Mouse (Mus musculus) CD4-positive, CD25-positive, alpha-beta regulatory T cell, adult 2 months (primary cell): ENCODE results near the gene Rasgrf1.

Experiments used
- DNase-seq: peaks from one replicate; pipeline ENCODE4 v3.0.0-alpha.2; 2012; ENCODE audit warnings: low read depth, low spot score

Rasgrf1 gene

DNA sequence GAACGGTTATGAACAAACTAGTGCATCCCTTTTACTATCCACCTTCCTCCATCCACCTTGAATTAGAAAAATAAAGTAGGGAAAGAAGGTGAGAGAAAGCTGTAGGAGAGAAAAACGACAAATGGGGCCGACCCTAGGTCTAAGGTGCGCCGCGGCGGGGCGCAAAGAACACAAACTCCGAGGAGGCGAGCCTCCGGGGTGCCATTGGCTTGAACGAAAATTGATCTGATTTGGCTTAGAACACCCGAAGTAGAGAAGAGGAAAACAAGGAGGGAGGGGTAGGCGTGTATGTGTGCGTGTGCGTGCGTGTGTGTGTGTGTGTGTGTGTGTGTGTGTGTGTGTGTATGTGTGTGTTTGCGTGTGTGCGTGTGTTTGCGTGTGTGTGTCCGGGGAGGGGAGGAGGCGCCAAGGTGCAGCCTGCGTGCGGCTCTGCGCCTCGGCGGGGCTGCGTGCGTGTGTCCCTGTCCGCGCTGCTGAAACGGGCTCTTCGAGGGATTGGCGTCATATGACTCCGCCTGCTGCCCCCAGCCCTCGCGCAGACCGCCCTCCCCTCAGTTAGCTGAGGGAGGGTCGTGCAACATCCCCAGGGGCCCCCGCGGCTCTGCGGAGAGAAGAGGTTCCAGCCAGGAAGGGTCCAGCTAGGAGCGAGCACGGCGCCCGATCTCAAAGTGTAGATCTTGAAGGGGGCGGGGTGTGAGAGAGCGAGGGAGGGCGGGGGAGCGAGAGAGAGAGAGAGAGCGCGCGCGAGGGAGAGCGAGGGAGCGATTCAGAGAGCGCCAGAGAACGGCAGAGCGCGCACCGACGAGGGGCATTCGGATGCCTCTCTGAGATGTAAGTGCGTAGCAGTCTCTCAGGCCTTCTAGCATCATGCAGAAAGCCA, at the start of gene Rasgrf1:
TSS of gene Rasgrf1 (plus strand) at position 778 of the 880 bp plus-strand sequence.
- DNase-seq, result no peak

DNA sequence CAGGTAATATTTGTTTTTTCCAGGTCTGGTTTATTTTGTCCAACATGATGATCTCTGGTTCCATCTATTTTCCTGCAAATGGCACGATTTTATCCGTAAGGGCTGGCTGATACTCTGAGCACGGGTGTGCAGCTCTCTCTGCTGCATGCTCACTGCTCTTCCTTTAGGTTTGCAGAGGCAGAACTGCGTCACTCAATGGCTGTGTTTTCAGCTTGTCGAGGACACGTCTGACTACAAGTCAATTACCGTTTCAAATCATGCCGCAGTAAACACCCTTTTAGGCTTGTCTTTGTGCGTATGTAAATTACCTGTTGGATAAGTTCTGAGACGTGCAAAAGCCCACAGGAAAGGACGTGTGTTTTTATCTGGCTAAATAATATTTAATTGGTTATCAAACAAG, 49.6 kb upstream of the Rasgrf1 start:
- no peak for DNase-seq

DNA sequence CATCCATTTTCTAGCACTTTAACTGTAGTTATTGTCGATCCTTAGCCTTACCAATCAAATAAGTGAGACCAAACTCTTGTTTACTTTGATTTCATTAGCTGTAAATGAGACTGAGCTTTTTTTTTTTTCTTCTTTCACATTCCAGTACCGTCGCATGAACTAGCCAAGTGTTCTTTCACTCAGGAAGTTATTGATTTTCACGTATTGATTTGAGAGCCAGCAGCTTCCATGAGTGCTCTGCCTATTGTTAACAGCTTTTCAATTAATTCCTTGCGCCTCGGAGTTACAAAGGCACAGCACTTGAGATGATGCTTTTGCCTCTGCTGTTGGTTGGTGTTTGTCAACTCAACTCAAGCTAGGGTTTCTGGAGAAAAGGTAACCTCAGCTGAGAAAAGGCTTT, 49.1 kb upstream of the Rasgrf1 start:
- no peak for DNase-seq

DNA sequence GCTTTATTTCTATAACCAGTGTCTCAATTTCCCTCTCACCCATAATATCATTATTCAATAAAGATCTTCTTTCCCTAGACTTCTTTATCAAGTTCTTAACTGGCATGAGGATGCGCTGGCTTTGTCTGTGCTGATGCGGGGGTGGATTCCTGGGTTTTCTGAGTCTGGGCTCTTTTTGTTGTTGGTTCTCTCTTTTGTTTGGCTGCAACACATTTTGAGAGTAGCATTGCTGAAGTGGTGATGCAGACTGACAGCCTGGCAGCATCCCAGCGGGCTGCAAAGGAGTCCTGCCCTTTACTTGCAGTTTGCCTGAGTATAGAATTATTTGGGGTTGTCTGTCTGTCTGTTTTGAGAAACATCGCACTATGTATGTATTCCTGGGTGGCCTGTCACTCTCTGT, 42.6 kb upstream of the Rasgrf1 start:
- no peak for DNase-seq

DNA sequence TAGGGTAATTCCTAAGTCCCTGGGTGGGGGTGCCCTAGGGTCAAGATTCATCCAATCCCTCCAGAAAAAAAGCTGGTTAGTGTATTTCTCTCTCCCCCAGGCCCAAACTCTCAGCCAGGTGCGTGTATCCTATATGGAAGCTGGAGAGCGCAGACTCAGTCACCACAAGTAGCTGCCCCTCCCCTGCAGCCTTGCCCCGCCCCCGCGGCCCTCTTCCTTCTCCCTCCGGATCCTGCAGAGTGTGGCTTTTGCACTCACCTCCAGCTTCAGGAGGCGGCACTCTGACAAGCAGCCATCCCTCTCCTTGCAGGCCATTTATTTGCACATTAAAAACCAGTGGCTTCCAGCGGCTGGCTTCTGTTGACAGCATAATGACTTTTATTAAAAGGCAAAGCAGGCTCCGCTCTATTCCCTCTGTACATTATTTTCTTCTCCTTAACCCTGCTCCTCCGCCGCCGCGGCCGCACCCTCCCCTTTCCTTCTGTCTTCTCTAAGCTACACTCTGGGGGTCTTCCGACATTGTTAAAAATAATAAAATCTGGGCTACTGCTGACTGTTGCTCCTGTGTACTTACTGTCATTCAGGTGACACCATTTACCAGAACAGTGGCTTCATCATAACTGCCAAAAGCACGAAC, 41.5 kb upstream of the Rasgrf1 start:
- no peak for DNase-seq

DNA sequence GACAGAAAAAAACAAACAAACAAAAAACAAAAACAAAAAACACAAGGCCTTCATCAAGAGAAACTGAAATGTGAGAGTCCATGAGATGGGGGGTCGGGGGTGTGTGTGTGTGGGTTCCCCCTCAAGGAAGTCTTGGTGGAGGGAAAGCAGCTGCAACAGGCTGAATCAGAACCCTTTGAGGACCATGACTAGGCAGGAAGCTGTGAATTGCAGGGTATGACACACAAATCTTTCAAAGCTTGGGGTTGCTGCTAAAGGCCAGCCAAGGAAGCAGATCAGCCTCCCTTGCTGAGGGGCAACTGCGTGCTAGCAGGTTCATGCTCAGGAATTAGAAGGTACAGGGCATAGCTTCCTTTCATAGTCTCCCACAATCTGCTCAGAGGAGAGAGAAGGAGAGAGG, 40.1 kb upstream of the Rasgrf1 start:
- DNase-seq, result no peak

DNA sequence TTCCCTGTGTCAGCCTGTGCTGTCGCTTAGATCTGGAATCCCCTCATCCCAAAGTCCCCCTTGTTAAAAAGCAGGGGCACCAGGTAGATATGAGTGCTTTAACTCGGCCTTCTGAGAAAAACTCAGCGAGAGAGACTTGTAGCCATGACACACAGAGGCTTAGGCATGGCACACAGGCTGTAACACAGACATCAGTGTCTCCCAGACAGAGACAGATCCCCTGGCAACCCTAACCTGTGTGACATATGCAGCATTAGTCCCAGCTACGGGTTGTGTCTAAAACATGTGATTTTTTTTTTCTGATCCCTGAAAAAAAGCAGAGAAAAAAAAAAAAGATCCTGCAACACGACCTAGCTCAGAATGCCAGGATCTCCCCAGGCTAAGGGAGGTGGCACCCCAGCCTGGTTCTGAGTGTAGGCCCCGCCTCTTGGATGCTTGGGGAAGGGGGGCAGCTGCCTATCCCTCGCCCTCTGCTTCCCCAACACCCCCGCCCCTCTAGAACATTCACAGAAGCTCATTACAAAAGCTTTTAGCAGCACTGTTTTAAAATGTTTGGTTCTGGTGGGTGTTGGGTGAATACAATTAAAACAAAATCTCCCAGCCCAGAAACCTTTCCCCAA, 39.1 kb upstream of the Rasgrf1 start:
- DNase-seq, result no peak

DNA sequence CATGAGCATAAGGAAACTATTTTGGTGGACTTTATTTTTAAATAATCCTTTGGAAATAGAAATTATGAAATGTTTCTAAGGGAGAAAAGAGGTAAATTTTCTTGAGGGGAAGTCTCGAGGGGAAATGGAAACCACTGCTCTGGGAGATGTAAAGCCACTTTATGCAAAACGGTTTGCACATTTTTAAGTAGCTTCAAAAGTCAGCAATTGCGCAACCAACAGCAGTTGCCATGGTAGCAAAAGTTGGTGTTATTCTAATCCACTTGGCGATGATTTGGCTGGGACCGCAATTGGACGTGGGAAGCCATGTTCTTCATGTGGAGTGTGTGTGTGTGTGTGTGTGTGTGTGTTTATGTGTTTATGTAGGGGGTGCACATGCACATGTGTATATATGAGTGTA, 37.6 kb upstream of the Rasgrf1 start:
- DNase-seq, result peak; percentile 16

DNA sequence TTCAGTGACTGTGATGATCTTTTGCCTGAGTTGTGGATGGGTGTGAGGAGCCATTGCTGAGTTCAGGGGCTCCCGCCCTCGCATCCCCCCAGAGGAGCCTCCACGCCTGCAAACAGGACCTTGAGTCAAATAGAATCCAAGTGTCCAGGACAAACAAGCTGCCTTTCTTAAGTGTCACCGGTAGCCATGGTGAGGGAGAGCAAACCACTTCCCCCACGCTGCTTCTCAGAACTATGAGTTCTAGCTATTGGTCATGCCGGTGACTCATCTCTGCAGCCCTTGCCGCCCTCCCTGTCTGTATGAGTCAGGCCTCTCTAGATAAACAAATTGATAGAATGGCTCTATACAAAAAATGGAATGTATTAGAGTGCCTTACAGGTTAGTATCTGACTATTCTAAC, 35.3 kb upstream of the Rasgrf1 start:
- DNase-seq, result peak; percentile 9

DNA sequence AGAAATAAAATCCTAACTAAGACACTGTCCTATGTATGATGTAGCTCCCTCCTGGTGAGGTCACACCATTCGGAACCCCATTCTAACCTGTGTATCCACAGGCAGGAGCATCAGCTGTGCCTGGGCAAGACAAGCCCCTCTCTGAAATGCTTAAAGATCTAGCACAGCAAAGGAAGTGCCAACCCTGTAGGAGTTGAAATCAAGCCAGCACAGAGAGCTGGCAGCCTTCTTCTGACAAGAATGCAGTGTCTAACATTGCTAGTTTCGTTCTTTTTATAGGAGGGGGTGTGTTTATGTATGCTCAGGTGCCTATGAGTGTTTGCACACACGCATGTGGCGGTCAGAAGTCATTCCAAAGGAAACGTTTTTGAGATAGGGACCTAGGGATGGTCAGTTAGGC, 34.2 kb upstream of the Rasgrf1 start:
- DNase-seq, result no peak

DNA sequence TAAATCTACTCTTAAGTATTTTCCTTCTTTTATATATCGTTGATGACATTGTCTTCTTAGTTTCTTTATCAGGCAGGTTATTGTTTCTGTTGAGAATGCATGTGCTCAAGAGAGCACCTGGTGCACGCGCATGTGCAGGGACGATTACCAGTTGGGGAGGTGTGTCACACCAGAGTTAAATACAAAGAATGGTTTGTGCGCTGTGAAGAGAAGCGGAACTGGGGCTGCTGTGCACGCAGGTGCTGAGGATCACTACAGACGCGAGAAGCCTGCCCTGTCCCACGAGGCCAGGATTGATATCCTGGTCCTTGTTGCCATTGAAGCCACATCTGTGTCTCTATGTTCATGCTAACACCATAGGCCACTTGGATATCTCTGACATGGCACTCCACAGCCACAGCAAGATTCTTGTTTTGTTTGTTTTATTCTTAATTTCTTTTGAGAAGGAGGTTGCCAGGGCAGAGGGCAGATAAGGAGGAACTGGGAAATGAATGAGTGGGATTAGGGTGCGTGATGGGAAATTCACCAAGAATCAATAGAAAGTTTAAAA, 31.2 kb upstream of the Rasgrf1 start:
- no peak for DNase-seq

DNA sequence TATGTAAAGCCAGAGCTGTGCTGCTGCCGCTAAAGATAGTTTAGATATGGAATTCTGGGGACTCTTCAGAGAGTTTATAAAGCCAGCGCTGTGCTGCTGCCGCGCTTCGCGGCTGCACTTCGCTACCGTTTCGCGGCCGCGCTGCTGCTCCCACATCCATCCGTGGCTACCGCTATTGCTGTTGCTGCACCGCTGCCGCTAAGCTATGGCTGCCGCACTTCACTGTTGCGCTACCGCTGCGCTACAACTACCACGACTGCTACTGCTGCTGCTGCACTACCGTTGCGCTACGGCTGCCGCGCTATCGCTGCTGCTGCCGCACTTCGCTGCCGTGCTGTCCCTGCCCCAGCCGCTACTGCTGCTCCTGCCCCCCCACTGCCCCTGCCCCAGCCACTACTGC, 30.1 kb upstream of the Rasgrf1 start:
- peak; percentile 5 for DNase-seq

DNA sequence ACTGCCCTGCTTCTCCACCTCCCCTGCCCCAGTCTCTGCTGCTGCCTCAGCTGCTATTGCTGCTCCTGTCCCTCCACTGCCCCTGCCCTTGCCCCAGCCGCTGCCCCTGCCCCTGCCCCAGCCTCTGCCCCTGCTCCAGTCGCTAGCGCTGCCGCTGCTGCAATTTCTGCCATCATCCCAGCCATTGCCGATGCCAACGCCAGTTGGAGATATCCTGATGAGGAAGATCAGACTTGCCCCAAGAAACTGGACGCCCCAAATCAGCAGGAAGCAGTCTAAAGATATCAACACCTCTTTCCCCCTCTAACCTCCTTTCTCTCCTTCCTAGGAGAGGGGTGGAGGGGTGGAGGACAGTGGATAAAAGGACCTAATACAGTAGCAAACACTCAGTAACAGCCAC, 28.2 kb upstream of the Rasgrf1 start:
- DNase-seq, result no peak

DNA sequence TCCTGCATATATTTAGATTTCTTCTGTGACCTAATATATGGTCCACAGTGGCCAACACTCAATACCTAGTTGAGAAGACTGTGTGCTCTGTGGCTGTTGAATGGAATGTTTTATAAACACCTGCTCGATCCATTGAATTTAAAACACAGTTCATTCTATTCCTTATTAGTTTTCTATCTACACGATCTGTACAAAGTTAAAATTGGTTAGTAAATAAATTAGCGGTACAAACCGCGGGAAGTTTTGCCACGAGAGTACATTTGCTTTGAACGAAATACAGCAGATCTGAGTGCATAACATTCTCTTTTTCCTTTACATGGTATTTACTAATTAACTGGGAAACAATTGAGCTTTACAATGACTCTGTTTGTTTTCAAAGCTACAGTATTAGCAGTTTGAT, 27.1 kb upstream of the Rasgrf1 start:
- DNase-seq, result no peak

DNA sequence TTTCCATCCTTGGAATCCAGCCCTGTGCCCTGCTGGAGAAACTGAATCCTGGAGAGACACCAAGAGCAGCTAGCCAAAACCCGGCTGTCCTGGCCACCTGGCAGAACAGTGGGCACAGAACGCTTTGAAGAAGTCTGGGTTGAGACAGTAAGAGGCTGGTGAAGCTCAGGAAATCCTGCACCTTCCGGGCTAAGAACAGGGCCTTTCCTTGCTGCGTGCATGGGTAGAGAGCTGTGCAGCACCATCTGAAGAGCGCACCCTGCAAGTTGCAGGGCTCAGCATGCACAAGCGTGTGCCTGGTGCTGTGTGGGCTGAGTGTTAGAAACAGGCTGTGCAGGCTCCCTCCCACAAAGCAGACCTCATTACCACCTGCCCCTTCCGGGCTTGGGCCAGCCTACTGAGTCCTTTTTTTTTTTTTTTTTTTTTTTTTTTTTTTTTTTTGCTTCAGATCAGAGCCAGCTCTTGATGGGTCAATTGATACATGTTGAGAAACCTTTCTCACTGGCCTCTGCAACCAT, 23.9 kb upstream of the Rasgrf1 start:
- no peak for DNase-seq

DNA sequence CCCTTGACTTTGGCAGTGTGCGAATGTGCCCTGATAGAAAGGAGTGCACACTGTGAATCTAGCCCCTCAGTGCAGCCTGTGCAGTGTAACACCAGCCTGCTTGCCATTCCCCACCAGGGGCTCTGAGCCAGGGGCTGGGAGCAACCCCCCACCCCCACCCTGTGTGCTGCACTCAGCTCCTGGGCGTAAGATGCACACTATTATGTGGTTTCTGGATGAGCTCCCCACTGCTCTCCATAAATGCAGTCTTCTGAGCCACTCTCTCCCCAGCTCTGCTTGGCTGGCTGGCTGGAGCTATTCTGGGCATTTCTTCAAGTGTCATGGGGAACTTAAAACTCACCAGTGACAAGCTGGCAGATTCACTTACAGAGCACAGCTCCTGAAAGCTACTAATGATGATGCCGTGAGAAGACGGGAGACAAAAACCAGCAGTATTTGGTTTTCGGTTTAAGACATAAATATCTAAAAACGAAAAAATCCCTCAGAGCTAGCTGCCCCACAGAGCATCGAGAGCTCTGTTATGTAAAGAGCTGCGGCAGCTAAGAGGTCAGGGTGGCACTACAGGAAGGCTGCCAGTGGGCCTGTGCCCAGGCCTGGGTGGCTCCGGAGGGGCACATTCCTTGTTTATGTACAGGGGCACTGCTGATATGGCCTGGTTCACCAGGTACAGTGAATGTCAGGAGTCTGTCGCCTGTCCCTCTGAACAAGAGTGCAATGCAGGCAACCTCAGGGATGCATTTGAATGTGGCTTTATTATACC, 18.0 kb upstream of the Rasgrf1 start:
- no peak for DNase-seq

DNA sequence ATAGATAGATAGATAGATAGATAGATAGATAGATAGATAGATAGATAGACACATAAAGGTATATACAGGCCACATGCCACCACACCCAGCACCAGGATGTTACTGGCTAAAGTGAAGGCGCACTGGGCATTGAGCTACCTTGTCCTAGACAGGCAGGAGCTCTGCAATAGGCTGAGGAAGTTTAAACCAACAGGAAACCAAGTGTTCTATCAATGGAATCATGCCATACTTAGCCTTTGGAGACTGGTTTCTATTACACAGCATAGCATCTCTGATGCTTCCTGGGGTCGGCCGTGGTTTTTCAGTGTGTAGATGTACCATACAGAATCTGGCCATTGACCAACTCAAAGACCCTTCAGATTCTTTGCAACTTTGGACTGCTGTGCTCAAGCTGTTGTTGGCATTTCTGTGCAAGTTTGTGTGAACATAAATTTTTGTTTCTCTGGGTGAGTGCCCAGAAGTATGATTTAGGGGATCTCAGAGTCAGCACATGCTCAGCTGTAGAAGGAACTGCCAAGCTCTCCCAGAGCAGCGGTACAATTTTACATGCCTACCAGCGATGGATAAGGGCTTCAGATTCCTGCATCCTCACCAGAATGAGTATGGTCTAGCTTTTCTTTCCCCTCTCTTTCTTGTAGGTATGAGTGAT, 17.0 kb upstream of the Rasgrf1 start:
- DNase-seq, result no peak

DNA sequence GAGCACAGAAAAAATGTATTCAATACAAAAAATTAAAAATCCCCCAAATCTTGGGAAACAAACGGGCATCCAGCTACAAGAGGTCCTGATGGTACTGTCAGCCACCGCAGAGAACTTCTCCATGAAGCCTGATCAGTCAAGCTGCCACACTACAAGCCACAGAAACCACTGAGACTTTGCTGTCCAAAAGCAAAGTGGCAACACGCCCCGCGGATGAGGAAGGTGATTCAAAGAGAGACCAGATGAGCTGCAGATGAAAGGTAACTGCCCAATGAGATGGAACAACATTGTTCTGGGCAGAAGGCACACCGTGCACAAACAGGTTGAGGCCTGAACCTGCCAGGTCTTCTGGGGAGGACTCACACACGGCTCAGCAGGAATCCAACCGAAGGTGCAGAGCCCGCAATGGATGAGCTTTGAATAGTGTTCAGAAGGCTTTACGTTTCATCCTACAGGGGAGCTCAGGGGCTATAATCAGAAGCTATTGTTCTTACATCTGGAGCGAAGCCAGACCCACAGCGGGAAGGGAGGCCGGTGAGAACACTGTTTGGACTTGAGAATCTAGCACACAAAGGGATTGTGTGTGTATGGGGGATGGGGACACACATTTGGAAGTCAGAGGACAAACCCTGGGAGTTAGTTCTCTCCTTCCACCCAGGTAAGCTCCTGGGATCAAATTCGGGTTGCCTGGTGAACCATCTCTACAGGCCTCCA, 9.4 kb upstream of the Rasgrf1 start:
- no peak for DNase-seq

DNA sequence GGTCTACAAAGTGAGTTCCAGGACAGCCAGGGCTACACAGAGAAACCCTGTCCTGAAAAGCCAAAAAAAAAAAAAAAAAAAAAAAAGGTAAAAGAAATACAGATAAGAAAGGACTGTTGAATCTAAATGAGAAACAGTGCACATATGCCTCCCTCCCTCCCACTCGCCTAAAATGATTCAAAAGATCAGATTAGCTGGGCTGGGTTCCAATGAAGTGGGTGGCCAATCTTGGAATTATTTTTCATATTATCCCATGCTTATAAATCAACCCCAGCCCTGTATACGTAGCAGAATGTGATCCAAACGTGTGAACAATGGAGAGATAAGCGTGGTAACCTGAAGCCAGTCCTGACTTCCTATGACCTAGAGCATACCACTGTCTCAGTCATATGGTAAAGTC, 8.5 kb upstream of the Rasgrf1 start:
- DNase-seq, result no peak

DNA sequence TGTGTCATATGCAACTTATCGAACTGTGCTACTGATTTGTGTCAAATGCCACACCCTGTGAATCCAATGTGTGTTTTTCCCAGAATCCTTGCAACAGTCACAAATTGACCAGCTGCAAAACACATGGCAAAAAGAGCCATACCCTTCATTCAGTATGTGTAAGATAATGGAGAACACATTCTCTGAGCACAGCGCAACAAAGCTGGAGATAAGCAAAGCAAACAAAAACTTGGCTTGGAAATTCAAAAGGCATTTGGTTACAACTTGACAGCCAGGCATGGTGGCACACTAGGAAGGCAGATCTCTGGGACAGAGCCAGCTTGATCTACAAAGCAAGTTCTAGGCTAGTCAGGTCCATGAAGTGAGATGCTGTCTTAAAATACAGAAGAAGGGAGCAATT, 6.9 kb upstream of the Rasgrf1 start:
- no peak for DNase-seq
